Comparison of ENCODE assay signal across 8 mouse cellular contexts in the genomic region with DNA sequence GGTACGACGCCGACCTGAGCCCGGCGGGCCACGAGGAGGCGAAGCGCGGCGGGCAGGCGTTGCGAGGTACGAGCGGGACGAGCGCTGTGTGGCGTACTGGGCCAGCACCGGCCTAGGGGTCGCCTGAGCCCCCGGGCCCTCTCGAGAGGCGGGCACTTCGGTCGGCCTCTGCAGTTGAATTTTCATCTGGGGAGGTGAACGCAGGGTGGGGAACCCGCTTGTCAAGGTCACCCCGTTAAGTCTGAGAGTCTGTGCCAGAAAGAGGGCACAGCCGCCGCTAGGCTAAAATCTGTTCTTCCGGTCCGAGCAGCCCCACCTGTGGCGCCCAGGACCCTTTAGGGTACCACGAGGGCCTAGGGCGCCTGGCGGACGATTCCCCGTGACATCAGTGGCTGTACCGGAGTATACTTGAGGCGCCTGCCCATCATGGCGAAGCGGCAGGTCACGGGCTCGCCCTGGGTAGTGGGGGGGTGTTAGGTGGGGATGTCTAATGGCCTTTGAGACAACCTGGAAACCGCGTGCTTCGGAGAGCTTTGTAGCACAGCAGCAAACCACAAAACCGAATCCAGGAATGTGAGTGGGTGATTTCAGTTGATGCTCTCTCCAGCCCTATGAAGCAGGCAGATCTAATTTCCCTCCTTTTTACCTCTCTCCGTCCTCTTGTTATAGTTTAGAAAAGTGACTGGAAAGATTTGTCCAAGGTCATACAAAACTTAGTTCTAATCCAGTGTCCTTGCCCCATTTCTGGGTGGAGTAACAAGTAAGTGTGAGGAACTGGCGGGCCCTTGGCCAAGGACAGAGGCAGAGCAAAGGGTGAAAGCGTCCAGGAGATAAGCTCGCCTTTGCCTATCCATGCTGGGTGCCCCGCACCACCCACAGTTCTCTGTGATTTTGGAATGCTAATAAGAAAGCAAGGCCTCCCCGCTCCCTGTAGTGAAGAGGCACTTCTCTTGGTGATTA. TPM values are rescaled to one million over a fixed set of nuclear protein-coding genes. Genes with fewer than 3 reads are reported as not detected.
DNase-seq lines count a peak whose midpoint lies in the region; ATAC-seq and TF ChIP-seq lines count a peak whose summit lies in the region.

No protein-coding gene starts in this region.

- no peaks in the 10 kb centered on the region for H3K27me3 ChIP-seq in ES-Bruce4 (ENCODE audit: control insufficient read depth, insufficient read depth, low read length, poor library complexity, severe bottlenecking)
- no peaks in the 10 kb centered on the region for H3K27me3 ChIP-seq in embryonic facial prominence, embryonic 13.5 days
- no peaks in the 10 kb centered on the region for H3K27me3 ChIP-seq in heart, embryonic 16.5 days (ENCODE audit: control insufficient read depth, insufficient read depth, low read length)
- no peaks in the 10 kb centered on the region for H3K27me3 ChIP-seq in lung, embryonic 16.5 days (ENCODE audit: control insufficient read depth, insufficient read depth, low read depth, low read length)

- H3K36me3 ChIP-seq in ES-Bruce4 (ENCODE audit: control insufficient read depth, insufficient read depth, low read length, poor library complexity, severe bottlenecking): peaks cover 33% of the 10 kb centered on the region
- H3K36me3 ChIP-seq in embryonic facial prominence, embryonic 13.5 days: peaks cover 18% of the 10 kb centered on the region
- H3K36me3 ChIP-seq in heart, embryonic 16.5 days (ENCODE audit: control insufficient read depth, insufficient read depth): peaks cover 26% of the 10 kb centered on the region
- peaks cover 17% of the 10 kb centered on the region for H3K36me3 ChIP-seq in lung, embryonic 16.5 days (ENCODE audit: control insufficient read depth, insufficient read depth, low read length)

- peak; percentile 79 for DNase-seq in adrenal gland, postnatal 14 days
- DNase-seq in kidney, postnatal 14 days: peak; percentile 50
- peak; percentile 55 for DNase-seq in retina, postnatal 1 day

- TF ChIP-seq POLR2A in ES-Bruce4 (IDR thresholded peaks at IDR 0.05; ENCODE audit: insufficient read depth, low read length): no peak

- H3K4me2 ChIP-seq in embryonic facial prominence, embryonic 13.5 days: peak overlapping the region; percentile 92
- peak overlapping the region; percentile 94 for H3K4me2 ChIP-seq in heart, embryonic 16.5 days (ENCODE audit: low read depth, low read length)
- peak overlapping the region; percentile 75 for H3K4me2 ChIP-seq in lung, embryonic 16.5 days (ENCODE audit: low read depth, low read length)

- no peaks in the 10 kb centered on the region for H3K9me3 ChIP-seq in ES-Bruce4 (replicated peaks; ENCODE audit: control insufficient read depth, insufficient read depth, low read length, poor library complexity, severe bottlenecking)
- no peaks in the 10 kb centered on the region for H3K9me3 ChIP-seq in embryonic facial prominence, embryonic 13.5 days
- H3K9me3 ChIP-seq in heart, embryonic 16.5 days (replicated peaks; ENCODE audit: control insufficient read depth, low read length): no peaks in the 10 kb centered on the region
- H3K9me3 ChIP-seq in lung, embryonic 16.5 days (ENCODE audit: control insufficient read depth, low read length): no peaks in the 10 kb centered on the region

- peak overlapping the region; percentile 86 for H3K4me3 ChIP-seq in ES-Bruce4 (ENCODE audit: low read depth, low read length)
- H3K4me3 ChIP-seq in embryonic facial prominence, embryonic 13.5 days: peak overlapping the region; percentile 96
- peak overlapping the region; percentile 85 for H3K4me3 ChIP-seq in heart, embryonic 16.5 days (ENCODE audit: low read length)
- H3K4me3 ChIP-seq in lung, embryonic 16.5 days (ENCODE audit: low read length): peak overlapping the region; percentile 99

- under 1% methylated on average over 46 of the region's 53 CpGs for WGBS in embryonic facial prominence, embryonic 13.5 days
- WGBS in heart, embryonic 16.5 days: 2% methylated on average over 53 of the region's 53 CpGs
- WGBS in lung, embryonic 16.5 days: 1% methylated on average over 47 of the region's 53 CpGs

- peak; percentile 57 for ATAC-seq in embryonic facial prominence, embryonic 13.5 days (ENCODE audit: insufficient number of reproducible peaks, insufficient read depth, low FRiP score, low TSS enrichment, low read depth)
- peak; percentile 37 for ATAC-seq in heart, embryonic 16.5 days (replicated peaks; ENCODE audit: extremely low read depth, insufficient read depth, low FRiP score)
- peak; percentile 67 for ATAC-seq in lung, embryonic 16.5 days (ENCODE audit: low read depth)
- ATAC-seq in megakaryocyte progenitor cell, adult 5-6 weeks (replicated peaks; ENCODE audit: poor library complexity): no peak

- peak overlapping the region; percentile 90 for H3K9ac ChIP-seq in ES-Bruce4 (ENCODE audit: low read depth, poor library complexity, severe bottlenecking)
- H3K9ac ChIP-seq in embryonic facial prominence, embryonic 13.5 days: peak overlapping the region; percentile 96
- H3K9ac ChIP-seq in heart, embryonic 16.5 days (ENCODE audit: low read length): peak overlapping the region; percentile 95
- H3K9ac ChIP-seq in lung, embryonic 16.5 days (ENCODE audit: low read length): peak overlapping the region; percentile 99

- TF ChIP-seq EP300 in ES-Bruce4 (IDR thresholded peaks at IDR 0.05; ENCODE audit: insufficient read depth, low read depth, low read length): no peak

- no peak for TF ChIP-seq CTCF in ES-Bruce4 (IDR thresholded peaks at IDR 0.05; ENCODE audit: low read depth, low read length)

- H3K27ac ChIP-seq in ES-Bruce4 (ENCODE audit: insufficient read depth, low read length): peak overlapping the region; percentile 48
- peak overlapping the region; percentile 91 for H3K27ac ChIP-seq in embryonic facial prominence, embryonic 13.5 days
- H3K27ac ChIP-seq in heart, embryonic 16.5 days (ENCODE audit: low read length): peak overlapping the region; percentile 96
- H3K27ac ChIP-seq in lung, embryonic 16.5 days (ENCODE audit: low read length): peak overlapping the region; percentile 93

- H3K4me1 ChIP-seq in ES-Bruce4 (ENCODE audit: control insufficient read depth, insufficient read depth, low read length): no peaks in the 10 kb centered on the region
- H3K4me1 ChIP-seq in embryonic facial prominence, embryonic 13.5 days: peaks cover 26% of the 10 kb centered on the region
- H3K4me1 ChIP-seq in heart, embryonic 16.5 days (ENCODE audit: control insufficient read depth, insufficient read depth, low read length): peaks cover 19% of the 10 kb centered on the region
- peaks cover 23% of the 10 kb centered on the region for H3K4me1 ChIP-seq in lung, embryonic 16.5 days (replicated peaks; ENCODE audit: control insufficient read depth, insufficient read depth, low read length)

RNA-seq across cellular contexts. Expression of a gene that starts 0.7 kb away (rescaled TPM):
- polyA plus RNA-seq in ES-Bruce4 (2011; ENCODE audit: insufficient read depth, insufficient read length, low read depth, missing spikeins): 668 and 681 TPM in 2 replicates
- 632 and 654 TPM in 2 replicates for total RNA-seq in adrenal gland, postnatal 14 days (2021)
- polyA plus RNA-seq in embryonic facial prominence, embryonic 13.5 days (2015; fragmentation: Nextera tagmentation; extraction: Ambion mirVana): 539 and 631 TPM in 2 replicates
- polyA plus RNA-seq in heart, embryonic 16.5 days (2015; fragmentation: Nextera tagmentation; extraction: Ambion mirVana): 694 and 741 TPM in 2 replicates
- 609 and 641 TPM in 2 replicates for polyA plus RNA-seq in lung, embryonic 16.5 days (2015; fragmentation: Nextera tagmentation; extraction: Ambion mirVana)
- total RNA-seq in megakaryocyte progenitor cell, adult 5-6 weeks (2015): 1,044 and 1,130 TPM in 2 replicates
- total RNA-seq in megakaryocyte progenitor cell, adult 5-6 weeks (2017): 398 and 472 TPM in 2 replicates

RNA-seq across cellular contexts. Expression of a gene that starts 16.4 kb away (rescaled TPM):
- polyA plus RNA-seq in ES-Bruce4 (2011; ENCODE audit: insufficient read depth, insufficient read length, low read depth, missing spikeins): 23.1 and 24.5 TPM in 2 replicates
- 16.2 and 19.5 TPM in 2 replicates for total RNA-seq in adrenal gland, postnatal 14 days (2021)
- polyA plus RNA-seq in embryonic facial prominence, embryonic 13.5 days (2015; fragmentation: Nextera tagmentation; extraction: Ambion mirVana): 15.2 and 16.8 TPM in 2 replicates
- polyA plus RNA-seq in heart, embryonic 16.5 days (2015; fragmentation: Nextera tagmentation; extraction: Ambion mirVana): 9.4 and 10.0 TPM in 2 replicates
- 9.9 and 11.4 TPM in 2 replicates for polyA plus RNA-seq in lung, embryonic 16.5 days (2015; fragmentation: Nextera tagmentation; extraction: Ambion mirVana)
- total RNA-seq in megakaryocyte progenitor cell, adult 5-6 weeks (2015): 10.4 and 10.5 TPM in 2 replicates
- total RNA-seq in megakaryocyte progenitor cell, adult 5-6 weeks (2017): 18.9 and 20.5 TPM in 2 replicates

RNA-seq across cellular contexts. Expression of a gene that starts 20.8 kb away (rescaled TPM):
- 52.4 and 55.8 TPM in 2 replicates for polyA plus RNA-seq in ES-Bruce4 (2011; ENCODE audit: insufficient read depth, insufficient read length, low read depth, missing spikeins)
- 23.9 and 25.4 TPM in 2 replicates for total RNA-seq in adrenal gland, postnatal 14 days (2021)
- 88.2 and 90.2 TPM in 2 replicates for polyA plus RNA-seq in embryonic facial prominence, embryonic 13.5 days (2015; fragmentation: Nextera tagmentation; extraction: Ambion mirVana)
- polyA plus RNA-seq in heart, embryonic 16.5 days (2015; fragmentation: Nextera tagmentation; extraction: Ambion mirVana): 40.2 and 45.3 TPM in 2 replicates
- 60.0 and 65.9 TPM in 2 replicates for polyA plus RNA-seq in lung, embryonic 16.5 days (2015; fragmentation: Nextera tagmentation; extraction: Ambion mirVana)
- total RNA-seq in megakaryocyte progenitor cell, adult 5-6 weeks (2015): 90.1 and 96.9 TPM in 2 replicates
- total RNA-seq in megakaryocyte progenitor cell, adult 5-6 weeks (2017): 73.3 and 75.7 TPM in 2 replicates

RNA-seq across cellular contexts. Expression of a gene that starts 20.9 kb away (rescaled TPM):
- 49.7 and 64.4 TPM in 2 replicates for polyA plus RNA-seq in ES-Bruce4 (2011; ENCODE audit: insufficient read depth, insufficient read length, low read depth, missing spikeins)
- total RNA-seq in adrenal gland, postnatal 14 days (2021): 31.4 and 31.8 TPM in 2 replicates
- polyA plus RNA-seq in embryonic facial prominence, embryonic 13.5 days (2015; fragmentation: Nextera tagmentation; extraction: Ambion mirVana): 91.2 and 97.3 TPM in 2 replicates
- polyA plus RNA-seq in heart, embryonic 16.5 days (2015; fragmentation: Nextera tagmentation; extraction: Ambion mirVana): 53.7 and 59.2 TPM in 2 replicates
- polyA plus RNA-seq in lung, embryonic 16.5 days (2015; fragmentation: Nextera tagmentation; extraction: Ambion mirVana): 82.3 and 84.4 TPM in 2 replicates
- total RNA-seq in megakaryocyte progenitor cell, adult 5-6 weeks (2015): 52.7 and 54.9 TPM in 2 replicates
- 33.5 and 39.1 TPM in 2 replicates for total RNA-seq in megakaryocyte progenitor cell, adult 5-6 weeks (2017)
